Mouse (Mus musculus) E14TG2a.4 (cell line): ENCODE data around the gene Prdx5.

Experiments used
- CTCF ChIP-seq: conservative IDR thresholded peaks from 2 replicates; pipeline ENCODE4 v1.5.1; 2014; ENCODE audit warnings: low read length
- POU5F1 ChIP-seq: IDR thresholded peaks from 2 replicates; pipeline ENCODE4 v1.6.1; 2014; ENCODE audit warnings: low read length, borderline replicate concordance

DNA sequence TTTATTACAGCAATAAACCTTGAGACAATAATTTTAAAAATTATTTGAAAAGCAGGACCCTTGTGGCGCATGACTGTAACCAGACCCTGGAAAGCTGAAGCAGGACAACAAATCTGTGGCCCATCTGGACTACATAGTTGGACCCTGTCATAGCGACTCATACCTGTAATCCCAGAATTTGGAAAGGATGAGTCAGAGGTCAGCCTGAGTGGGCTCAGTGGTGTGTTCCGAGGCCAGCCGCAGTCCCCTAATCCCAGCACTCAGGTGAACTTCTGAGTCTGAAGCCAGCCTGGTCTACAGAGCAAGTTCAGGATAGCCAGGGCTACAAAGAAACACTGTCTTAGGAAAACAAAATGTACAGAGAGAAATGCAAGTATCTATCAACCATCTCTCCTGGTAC is 48.5 kb downstream of the Prdx5 start:
- TF ChIP-seq CTCF (no peak), POU5F1 (no peak)
